Mouse (Mus musculus) liver, adult 2 months (tissue): ENCODE data around the gene Rptn. TPM values are rescaled to one million over a fixed set of nuclear protein-coding genes. Genes with fewer than 3 reads are reported as not detected.

Experiments used
- DNase-seq: peaks from one replicate; pipeline ENCODE4 v3.0.0-alpha.2; 2011; ENCODE audit warnings: low read depth, low spot score; ENCODE audit errors: extremely low read depth
- H3K27ac ChIP-seq: fragments of 200-500 bp; replicated peaks from 2 replicates; pipeline ENCODE4 v1.5.1; 2012; ENCODE audit warnings: low read depth, mild to moderate bottlenecking, control low read depth, inconsistent platforms, low read length; ENCODE audit not compliant: insufficient read depth
- H3K27me3 ChIP-seq: fragments of 200-500 bp; 2 replicates; pipeline ENCODE4 v1.6.1; 2012; ENCODE audit warnings: mild to moderate bottlenecking, moderate library complexity, low read length, inconsistent platforms; ENCODE audit not compliant: control insufficient read depth, insufficient read depth
- H3K36me3 ChIP-seq: fragments of 200-500 bp; 2 replicates; pipeline ENCODE4 v1.6.1; 2012; ENCODE audit warnings: low read length, inconsistent platforms; ENCODE audit not compliant: control insufficient read depth, insufficient read depth
- H3K4me1 ChIP-seq: fragments of 200-500 bp; 2 replicates; pipeline ENCODE4 v1.6.1; 2011; ENCODE audit warnings: low read length; ENCODE audit not compliant: control insufficient read depth, insufficient read depth
- H3K4me3 ChIP-seq: fragments of 200-500 bp; 2 replicates; pipeline ENCODE4 v1.5.1; 2011; ENCODE audit warnings: low read depth, mild to moderate bottlenecking, control low read depth, low read length, moderate library complexity; ENCODE audit not compliant: insufficient read depth
- H3K79me2 ChIP-seq: fragments of 200-500 bp; 2 replicates; pipeline ENCODE4 v1.6.1; 2012; ENCODE audit warnings: inconsistent platforms, mild to moderate bottlenecking, low read length, moderate library complexity; ENCODE audit not compliant: control insufficient read depth, insufficient read depth
- H3K9ac ChIP-seq: fragments of 200-500 bp; 2 replicates; pipeline ENCODE4 v1.6.1; 2012; ENCODE audit warnings: low read depth, mild to moderate bottlenecking, control low read depth, inconsistent platforms, low read length
- CTCF ChIP-seq: fragments of 200-500 bp; IDR thresholded peaks from 2 replicates; pipeline ENCODE4 v1.5.1; 2011; ENCODE audit warnings: low read depth, low read length, control low read depth
- POLR2A ChIP-seq: fragments of 200-500 bp; IDR thresholded peaks from 2 replicates; pipeline ENCODE4 v1.6.1; 2011; ENCODE audit warnings: low read length, control low read depth; ENCODE audit not compliant: insufficient read depth; ENCODE audit errors: extremely low read depth
- whole genome bisulfite sequencing: fragments of 180-500 bp; shearing (Covaris S2); methylation state at CpG from one replicate; pipeline ENCODE4 v1.1.7; 2018; 5-methylcytosine and 5-hydroxymethylcytosine counted together
- polyA plus RNA-seq: library from polyadenylated mRNA; depleted of rRNA; stranded (reverse); fragments of >200 nt; gene quantifications from 2 replicates; pipeline ENCODE4 v1.2.3, GENCODE M21; 2012
- total RNA-seq: library from RNA; depleted of rRNA; stranded (reverse); fragments of >200 nt; gene quantifications from 2 replicates; pipeline ENCODE4 v1.2.3, GENCODE M21; 2014

Rptn gene
- total and polyA plus RNA-seq, 2 experiments: not detected

- 29% methylated on average over 2 of the region's 2 CpGs for WGBS
- H3K4me3 ChIP-seq: no peak overlapping the region
- H3K36me3 ChIP-seq: no peaks in the 10 kb centered on the region
- H3K27ac ChIP-seq: no peak overlapping the region
- DNase-seq: no peak
- no peaks in the 10 kb centered on the region for H3K79me2 ChIP-seq
- no peaks in the 10 kb centered on the region for H3K4me1 ChIP-seq
- TF ChIP-seq CTCF (no peak), POLR2A (no peak)
- no peaks in the 10 kb centered on the region for H3K27me3 ChIP-seq
- H3K9ac ChIP-seq: no peak overlapping the region
These were observed 18.4 kb downstream of the Rptn start for GRCm38 (mm10) chr3:93411905-93412304.

DNA sequence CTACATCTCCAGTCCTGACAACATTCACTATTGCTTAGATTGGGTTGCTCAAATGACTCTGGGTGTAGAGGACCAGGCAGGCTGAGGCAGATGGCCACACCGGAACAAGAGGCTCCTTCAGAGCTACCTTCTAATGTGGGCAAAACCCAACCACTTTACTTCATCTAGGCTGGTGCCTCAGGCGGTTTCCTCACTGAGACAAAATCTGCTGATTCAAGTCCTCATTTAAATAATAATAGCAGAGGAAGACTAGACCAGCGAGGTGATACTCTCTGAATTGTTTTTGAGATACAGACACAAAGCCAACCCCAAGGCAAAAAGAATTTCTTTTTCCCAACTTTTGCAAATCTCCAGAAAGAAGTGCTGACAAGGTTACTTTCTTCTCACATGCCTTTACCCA is 38.2 kb downstream of the Rptn start:
- TF ChIP-seq POLR2A: no peak
- TF ChIP-seq CTCF: no peak

DNA sequence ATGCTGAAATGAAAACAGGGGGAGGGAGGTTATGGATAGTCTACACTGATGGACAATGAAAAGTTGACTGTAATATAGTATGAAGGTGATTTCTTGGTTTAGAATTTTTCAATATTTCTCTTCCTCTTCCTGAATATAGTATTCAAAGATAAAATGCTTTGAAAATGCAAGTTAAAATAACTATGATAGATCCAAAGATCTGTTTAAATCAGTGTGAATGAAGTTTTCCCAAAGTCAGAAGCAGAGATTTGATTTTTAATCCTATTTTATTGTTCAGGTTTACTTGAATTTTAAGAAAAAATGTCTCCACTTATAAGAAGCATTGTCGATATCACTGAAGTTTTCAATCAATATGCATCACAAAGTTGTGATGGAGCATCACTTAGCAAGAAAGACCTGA is 48.5 kb downstream of the Rptn start, which contains the start of gene Tchh:
TSS of gene Tchh (plus strand) at position 301 of the 400 bp plus-strand sequence.
- H3K4me3 ChIP-seq: no peak within 1 kb of the TSS
- H3K36me3 ChIP-seq: no peaks in the 10 kb centered on the region
- WGBS: 93% methylated on average over 1 of the region's 1 CpGs
- no peak within 1 kb of the TSS for H3K27ac ChIP-seq
- peaks cover 4% of the 10 kb centered on the region; the same call in 1 of the 2 replicates for H3K27me3 ChIP-seq
- no peaks in the 10 kb centered on the region for H3K79me2 ChIP-seq
- TF ChIP-seq POLR2A (no peak), CTCF (no peak)
- no peak within 1 kb of the TSS for H3K9ac ChIP-seq
- H3K4me1 ChIP-seq: peaks cover 17% of the 10 kb centered on the region
- DNase-seq: no peak

More for the DNA sequence above, 38.2 kb downstream of the Rptn start:
- H3K27me3 ChIP-seq: no peaks in the 10 kb centered on the region
- H3K36me3 ChIP-seq: no peaks in the 10 kb centered on the region
- no peaks in the 10 kb centered on the region for H3K79me2 ChIP-seq
- H3K4me1 ChIP-seq: no peaks in the 10 kb centered on the region
- H3K9ac ChIP-seq: no peak overlapping the region
- no peak overlapping the region for H3K4me3 ChIP-seq
- DNase-seq: no peak
- WGBS: 73% methylated on average over 3 of the region's 3 CpGs
- H3K27ac ChIP-seq: no peak overlapping the region

GRCm38 (mm10) chr3:93443501-93444101 is 50.1 kb downstream of the Rptn start:
- H3K27ac ChIP-seq: no peak overlapping the region
- peaks cover 4% of the 10 kb centered on the region; the same call in 1 of the 2 replicates for H3K27me3 ChIP-seq
- peak overlapping the region; percentile 60; the same call in 1 of the 2 replicates for H3K4me3 ChIP-seq

GRCm38 (mm10) chr3:93444343-93445164 is 51.1 kb downstream of the Rptn start:
- H3K27ac ChIP-seq: no peak overlapping the region
- under 1% methylated on average over 56 of the region's 56 CpGs for WGBS
- no peaks in the 10 kb centered on the region for H3K36me3 ChIP-seq
- H3K9ac ChIP-seq: peak overlapping the region; percentile 15
- peaks cover 4% of the 10 kb centered on the region; the same call in 1 of the 2 replicates for H3K27me3 ChIP-seq
- peaks cover 17% of the 10 kb centered on the region for H3K4me1 ChIP-seq
- no peak for TF ChIP-seq CTCF
- no peak for TF ChIP-seq POLR2A
- no peaks in the 10 kb centered on the region for H3K79me2 ChIP-seq
- peak overlapping the region; percentile 60 for H3K4me3 ChIP-seq
- DNase-seq: peak; percentile 75

More at GRCm38 (mm10) chr3:93443501-93444101, 50.1 kb downstream of the Rptn start:
- H3K36me3 ChIP-seq: no peaks in the 10 kb centered on the region
- DNase-seq: no peak
- WGBS: 2% methylated on average over 38 of the region's 38 CpGs
- H3K9ac ChIP-seq: no peak overlapping the region
- TF ChIP-seq CTCF: no peak
- TF ChIP-seq POLR2A: no peak
- H3K4me1 ChIP-seq: peaks cover 17% of the 10 kb centered on the region
- no peaks in the 10 kb centered on the region for H3K79me2 ChIP-seq
